Mouse (Mus musculus) spleen, postnatal 0 days (tissue): Measurements from ENCODE around the gene Sik2. TPM values are rescaled to one million over a fixed set of nuclear protein-coding genes. Genes with fewer than 3 reads are reported as not detected.

Experiments
- polyA plus RNA-seq: library from polyadenylated mRNA; unstranded; fragments of >200 nt; fragmentation: Nextera tagmentation; extraction: Ambion mirVana; gene quantifications from 2 replicates; pipeline ENCODE4 v1.2.1, GENCODE M21; 2015

The Sik2 gene
- 14.5 and 15.0 TPM in 2 replicates for polyA plus RNA-seq

GRCm38 (mm10) chr9:51008841-51009655, at the start of gene Sik2:
Gene Sik2 (minus strand): TSS chr9:51009073.

GRCm38 (mm10) chr9:50845081-50845480, 163.8 kb downstream of the Sik2 start, which contains the start of gene Ppp2r1b:
Gene Ppp2r1b (plus strand): TSS chr9:50845301.

Other genes with a start within 250 kb of the Sik2 start
- 9.2 and 11.6 TPM in 2 replicates for gene Fdxacb1, start 240.8 kb downstream of the Sik2 start, polyA plus RNA-seq
- 14.4 and 14.8 TPM in 2 replicates for gene Alg9, start 234.1 kb downstream of the Sik2 start, polyA plus RNA-seq
- 28.0 and 29.5 TPM in 2 replicates for gene 1110032A03Rik, start 233.6 kb downstream of the Sik2 start, polyA plus RNA-seq
- 61.9 and 75.8 TPM in 2 replicates for gene Ppp2r1b, start 163.8 kb downstream of the Sik2 start, polyA plus RNA-seq
- 0.34 TPM in 1 of 2 replicates, not detected in the other for gene Btg4, start 51.8 kb upstream of the Sik2 start, polyA plus RNA-seq
- gene Layn, start 68.0 kb upstream of the Sik2 start, polyA plus RNA-seq = 2.8 and 3.2 TPM in 2 replicates
- gene 4833427G06Rik, start 93.0 kb upstream of the Sik2 start, polyA plus RNA-seq = not detected in 2 replicates
- gene Gm32742, start 156.4 kb upstream of the Sik2 start, polyA plus RNA-seq = 0.01 and 0.04 TPM in 2 replicates
- 6.2 and 7.7 TPM in 2 replicates for gene Pou2af1, start 204.6 kb upstream of the Sik2 start, polyA plus RNA-seq